Mouse (Mus musculus) adrenal gland, postnatal 14 days (tissue): ENCODE results near the gene Fnip1. TPM values are rescaled to one million over a fixed set of nuclear protein-coding genes. Genes with fewer than 3 reads are reported as not detected.

Experiments used
- DNase-seq: peaks from one replicate; pipeline ENCODE4 v3.0.0; 2021; ENCODE audit warnings: mixed read lengths
- total RNA-seq: library from RNA; stranded (reverse); gene quantifications from 2 replicates; pipeline ENCODE4 v1.2.3, GENCODE M21; 2021

The Fnip1 gene
- total RNA-seq, 1 experiment from 2014 or later = 27.8 TPM

DNA sequence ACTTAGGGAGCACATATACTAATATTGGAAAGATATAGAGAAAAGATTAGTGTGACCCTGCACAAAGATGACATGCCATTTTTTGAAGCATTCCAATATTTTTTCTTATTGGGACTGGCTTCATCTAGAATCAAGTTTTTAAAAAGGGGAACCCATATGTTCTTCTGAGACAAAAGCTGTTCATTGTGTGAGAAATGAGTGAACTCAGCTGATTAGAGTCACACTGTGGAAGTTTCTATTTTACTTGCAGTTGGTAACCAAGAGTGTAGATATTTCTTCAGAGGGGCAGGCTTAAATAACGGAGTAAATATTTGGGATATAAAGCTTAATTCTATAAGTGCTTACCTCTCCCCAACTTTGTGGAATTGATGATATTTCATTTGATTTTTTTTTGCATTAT, 20.2 kb downstream of the Fnip1 start:
- no peak for DNase-seq

DNA sequence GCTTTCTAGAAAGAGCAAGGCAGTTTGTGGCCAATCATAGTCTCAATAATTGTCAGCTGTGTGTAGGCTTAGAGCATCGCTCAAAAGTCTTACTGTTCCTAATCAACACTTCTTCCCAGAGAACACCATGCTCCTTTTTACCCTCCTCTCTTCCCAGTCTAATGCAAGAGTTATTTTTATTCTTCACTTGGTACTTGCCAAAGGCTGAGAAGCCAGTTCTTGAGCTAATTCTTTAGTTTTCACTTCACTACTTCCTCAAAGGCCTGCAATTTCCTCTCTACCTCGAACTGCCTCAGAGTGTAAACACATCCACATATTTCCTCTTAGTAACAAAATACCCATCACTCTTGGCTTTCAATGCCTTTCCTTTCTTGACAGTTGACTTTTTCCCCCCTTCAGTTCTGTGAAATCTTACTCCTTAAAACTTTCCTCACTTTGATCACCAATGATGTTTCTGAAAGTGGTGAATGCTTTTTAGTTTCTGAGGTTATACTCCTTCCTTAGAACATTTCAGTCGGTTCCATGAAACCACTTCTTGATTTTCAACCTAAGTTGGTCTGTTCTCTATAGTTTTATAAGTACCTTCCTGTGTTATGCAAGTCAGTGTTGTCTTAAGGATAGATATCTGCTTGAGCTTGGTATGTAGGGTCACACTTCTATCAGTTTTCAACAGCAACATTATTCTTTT, 26.7 kb downstream of the Fnip1 start:
- DNase-seq = no peak

DNA sequence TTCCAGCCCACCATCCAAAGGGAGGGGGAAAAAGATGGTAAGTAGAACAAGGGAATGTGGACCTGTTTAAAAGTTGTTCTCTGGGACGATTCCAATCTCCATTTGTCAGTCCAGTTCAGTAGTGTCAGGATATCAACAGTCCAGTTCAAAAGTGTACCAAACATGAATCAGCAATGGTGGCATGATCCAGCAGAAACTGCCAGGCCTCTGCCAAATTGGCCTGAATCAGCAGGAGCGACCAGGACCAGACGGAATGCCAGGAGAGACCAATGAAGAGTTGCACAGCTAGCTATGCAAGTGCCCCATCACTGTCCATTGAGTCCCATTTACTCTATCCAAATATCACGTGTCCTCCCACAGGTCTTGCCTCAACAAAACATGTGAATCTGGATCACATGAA, 34.2 kb downstream of the Fnip1 start:
- DNase-seq = no peak

DNA sequence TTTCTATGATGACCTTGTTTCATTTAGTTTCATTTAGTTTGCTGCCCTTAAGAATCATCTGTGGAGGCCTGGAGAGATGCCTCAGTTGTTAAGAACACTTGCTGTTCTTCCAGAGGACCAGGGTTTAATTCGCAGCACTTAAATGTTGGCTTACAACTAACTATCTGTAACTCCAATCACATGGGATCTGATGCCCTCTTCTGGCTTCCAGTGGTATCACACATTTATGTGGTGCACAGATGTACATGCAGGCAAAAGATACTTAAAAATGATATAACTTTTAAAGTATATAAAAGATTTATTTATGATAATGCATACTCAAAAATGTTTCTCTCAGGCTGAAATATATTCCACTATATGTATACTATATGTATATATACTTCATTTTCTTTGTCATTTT, 40.4 kb downstream of the Fnip1 start:
- no peak for DNase-seq

DNA sequence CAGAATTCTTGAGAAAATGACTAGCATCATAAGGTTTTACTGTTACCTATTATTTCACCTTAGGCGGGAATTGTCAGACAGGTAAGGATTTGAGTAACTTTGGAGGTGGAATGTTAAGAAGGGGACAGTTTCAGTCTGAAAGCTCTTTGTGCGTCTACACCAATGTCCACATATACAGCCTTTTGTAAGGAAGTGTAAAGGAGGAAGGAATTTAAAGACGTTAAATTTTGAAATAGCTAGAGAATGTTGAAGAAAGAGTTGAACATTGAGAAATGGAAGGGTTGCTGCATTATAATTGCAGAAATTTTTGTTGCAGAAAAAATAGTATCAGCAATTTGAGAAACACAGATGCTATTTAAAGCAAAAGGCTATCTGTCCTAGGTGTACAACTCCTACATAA, 48.0 kb downstream of the Fnip1 start:
- no peak for DNase-seq

DNA sequence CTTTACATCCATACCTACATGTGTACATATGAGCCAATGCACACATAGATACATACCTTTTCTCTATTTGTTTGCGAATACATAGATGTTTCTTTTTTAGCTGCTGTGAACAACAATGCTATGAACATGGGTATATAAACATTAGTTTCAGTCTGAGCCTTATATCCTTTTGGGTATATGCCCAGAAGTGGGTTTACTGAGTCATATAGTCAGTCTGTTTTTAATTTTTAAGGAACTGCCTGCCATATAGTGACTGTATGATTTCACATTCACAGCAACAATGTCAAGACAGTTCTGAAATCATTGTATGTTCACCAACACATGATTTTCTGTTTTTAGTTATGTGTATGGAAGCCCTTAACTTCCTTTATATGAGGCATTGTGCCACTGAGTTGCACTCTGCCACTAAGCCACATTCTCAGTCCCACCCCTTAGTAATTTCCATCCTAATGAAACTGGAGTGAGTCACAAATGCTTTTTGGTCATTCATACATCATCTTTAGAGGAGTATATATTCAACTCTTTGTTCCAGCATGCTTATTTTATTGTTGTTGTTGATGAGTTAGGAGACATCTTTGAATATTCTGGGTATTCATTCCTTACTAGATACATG, 54.1 kb downstream of the Fnip1 start:
- no peak for DNase-seq

DNA sequence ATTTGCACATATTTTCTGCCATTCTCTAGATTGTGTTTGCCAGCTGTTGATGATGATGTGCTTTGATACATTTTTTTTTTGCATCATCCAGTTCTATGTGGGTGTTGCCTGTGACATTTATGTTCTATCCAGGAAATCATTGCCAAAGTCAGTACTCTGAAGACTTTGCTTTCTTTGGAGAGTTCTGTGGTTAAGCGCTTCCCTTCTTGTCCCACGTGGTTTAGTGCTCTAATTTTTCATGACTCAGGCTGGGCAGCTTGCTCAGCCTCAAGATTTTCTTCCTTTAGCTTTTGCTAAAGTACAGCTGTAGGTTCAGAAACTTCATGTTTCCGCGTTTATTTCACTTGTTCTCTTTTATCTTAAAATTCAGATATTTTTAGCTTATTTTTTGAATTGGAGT, 54.6 kb downstream of the Fnip1 start:
- DNase-seq = no peak

DNA sequence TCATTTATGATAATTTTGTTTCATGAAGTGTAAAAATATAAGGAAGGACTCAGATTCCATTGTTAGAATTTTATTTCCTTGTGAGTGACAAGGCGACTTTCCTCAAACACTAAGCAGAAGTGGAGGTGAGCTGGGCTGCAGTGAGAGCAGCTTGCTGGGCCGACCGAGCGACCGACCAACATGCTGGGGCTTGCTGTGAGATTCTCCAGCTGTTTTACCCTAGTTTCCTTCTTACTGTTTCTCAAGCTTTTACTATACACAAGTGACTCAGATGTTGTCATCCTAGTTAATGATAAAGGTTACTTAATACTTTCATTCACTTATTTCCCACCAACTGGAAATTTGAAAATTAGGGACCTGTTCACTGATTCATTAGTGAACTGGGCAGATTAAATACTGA, 61.8 kb downstream of the Fnip1 start:
- no peak for DNase-seq

DNA sequence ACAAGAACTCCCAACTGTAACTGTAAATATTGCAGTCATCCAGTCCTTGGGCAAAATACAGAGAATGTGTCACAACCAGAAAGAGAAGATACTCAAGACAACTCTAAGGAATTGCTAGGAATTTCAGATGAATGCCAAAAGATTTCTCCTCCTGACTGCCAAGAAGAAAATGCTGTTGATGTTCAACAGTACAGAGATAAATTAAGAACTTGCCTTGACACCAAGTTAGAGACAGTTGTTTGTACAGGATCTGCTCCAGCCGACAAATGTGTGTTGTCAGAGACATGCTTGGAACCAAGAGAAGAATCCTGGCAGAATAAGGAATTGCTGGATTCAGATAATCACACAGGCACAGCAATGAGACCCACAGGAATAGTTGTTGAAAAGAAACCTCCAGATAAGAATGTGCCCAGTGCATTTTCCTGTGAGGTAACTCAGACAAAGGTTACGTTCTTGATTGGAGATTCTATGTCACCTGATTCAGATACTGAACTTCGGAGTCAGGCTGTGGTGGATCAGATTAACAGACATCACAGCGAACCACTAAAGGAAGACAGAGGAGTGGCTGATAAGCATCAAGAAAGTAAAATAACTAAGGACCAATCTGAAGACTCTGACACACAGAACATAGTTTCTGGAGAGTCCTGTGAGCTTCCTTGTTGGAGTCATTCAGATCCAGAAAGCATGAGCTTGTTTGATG, 64.7 kb downstream of the Fnip1 start:
- DNase-seq = no peak

DNA sequence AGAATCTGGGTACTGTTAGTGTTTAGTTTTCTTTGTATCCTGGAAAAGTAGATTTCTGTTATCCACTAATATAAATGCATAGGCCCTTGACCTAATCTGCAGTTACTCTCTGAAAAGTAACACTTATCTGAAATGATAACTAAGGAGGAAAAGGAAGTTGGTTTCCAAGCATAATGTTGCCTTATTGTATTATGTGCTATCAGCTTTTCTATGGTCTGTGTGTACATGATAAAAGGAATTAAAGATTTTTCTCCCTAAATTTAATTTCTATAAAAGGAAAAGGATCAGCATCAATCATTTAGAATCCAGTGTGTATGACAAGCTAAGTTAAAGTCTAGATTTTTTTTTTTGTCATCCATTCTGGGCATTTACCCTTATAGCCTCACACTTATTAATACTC, 75.6 kb downstream of the Fnip1 start:
- DNase-seq = no peak

DNA sequence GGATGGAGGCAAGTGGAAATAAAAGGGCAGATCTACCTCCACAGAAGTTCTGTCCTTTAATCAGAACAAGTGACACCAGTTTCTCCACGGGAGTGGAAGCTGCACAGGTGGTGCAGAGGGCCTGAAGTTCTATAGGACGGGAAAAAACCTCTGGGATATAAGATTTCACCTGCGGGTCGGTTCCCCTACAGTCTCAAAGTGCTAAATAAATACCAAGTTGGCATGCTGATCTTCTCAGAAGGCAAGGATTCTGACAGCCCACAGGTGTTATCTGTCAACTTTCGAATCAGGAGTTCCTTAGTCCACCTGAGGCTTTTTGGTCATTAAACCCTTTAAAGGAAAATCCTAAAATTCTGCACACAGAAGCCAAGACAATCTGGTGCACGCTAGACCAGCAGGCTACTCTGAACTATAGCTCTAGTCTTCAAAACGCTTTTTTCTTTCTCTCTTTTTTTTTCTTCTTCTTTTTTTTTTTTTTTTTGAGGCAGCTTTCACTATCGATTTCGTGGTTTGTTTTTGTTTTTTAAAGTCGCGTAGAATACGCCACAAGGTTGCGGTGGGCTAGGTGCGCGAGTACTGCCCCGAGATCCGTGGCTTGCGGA, 84.0 kb downstream of the Fnip1 start:
- no peak for DNase-seq

DNA sequence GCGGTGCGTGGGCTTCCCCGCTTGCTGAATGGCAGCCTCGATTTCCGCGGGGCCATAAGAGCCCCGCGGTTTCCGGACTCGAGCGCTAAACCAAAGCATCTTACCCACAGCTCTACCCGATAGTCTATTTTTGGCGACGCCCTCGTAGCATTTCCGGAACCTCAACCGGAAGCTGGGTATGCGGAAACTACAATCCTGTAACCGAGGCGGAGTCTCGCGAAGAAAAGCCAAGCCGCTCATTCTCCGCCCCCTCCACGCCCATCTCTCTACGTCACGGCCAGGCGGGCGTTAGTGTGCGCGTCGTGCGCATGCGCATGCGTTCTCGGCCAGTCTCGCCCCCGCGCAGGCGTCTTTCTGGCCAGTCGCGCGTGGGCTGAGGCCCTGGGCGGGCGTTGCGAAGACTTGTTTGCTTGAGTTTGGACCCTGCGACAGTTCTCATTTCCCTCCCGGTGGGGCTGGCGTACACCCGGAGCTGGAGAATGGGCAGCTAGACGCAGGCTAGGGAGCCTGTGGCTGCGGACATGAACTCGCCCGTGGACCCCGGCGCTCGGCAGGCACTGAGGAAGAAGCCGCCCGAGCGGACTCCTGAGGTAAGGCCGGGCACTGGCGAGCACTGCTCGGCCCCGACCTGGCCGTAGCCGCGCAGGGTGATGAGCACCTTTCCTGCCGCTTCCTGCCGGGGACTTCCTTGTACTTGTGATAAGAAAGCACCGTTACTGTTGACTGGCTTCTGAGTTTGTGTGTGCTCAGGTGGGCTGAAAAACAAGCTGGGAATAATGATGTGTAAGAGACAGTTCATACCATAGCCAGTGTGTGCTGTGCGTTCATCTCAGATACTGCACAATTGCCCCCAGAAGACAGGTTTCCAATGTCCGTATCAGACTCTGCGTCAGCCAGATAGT, 84.8 kb downstream of the Fnip1 start, which contains the start of gene Rapgef6:
Gene Rapgef6, plus strand, starts transcription at position 319 of the 902 bp plus-strand sequence.
- DNase-seq = peak; percentile 99

DNA sequence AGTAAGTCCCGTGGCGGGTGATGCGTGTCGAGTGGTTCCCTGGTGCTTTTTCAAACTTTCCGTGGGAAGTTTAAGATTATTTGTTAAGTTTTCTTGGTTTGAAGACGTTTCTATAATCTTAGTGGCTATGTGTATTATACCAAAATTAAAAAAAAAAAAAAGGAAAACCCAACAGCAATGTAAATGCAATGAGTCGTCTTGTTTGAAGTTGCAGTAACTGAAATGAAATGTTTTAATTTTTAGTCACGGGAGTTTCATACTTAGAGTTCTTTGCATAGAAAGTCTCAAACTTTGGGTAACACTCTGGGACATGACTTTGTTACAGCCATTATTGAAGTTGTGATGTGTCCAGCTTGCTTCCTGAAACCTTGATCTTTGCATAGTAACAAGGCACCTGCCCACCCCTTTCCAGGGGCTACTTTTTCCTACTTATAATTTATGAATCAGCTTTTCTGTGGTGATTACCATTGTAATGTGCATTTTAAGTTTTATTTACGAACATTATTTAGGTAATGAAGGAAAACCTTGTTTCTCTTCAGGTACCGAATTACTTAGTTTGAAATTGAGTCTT, 85.5 kb downstream of the Fnip1 start:
- no peak for DNase-seq

DNA sequence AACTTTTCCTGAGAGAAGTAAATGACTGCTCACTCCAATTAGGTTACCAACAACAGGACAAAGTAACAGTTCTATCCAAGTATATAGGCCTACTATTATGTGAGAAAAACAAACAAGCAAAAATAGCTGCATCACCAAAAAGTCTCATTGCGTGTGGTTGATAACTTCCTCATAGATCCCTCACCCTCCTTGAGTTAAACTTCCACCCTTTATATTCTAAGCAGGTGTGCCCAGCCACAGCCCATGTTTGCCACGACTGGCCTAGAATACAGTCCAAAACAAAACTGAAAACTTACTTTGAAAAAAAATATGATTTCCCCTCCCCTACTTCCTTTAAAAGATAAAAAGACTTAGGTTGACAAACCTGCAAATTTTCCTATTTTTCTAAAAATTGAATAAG, 90.0 kb downstream of the Fnip1 start:
- no peak for DNase-seq

DNA sequence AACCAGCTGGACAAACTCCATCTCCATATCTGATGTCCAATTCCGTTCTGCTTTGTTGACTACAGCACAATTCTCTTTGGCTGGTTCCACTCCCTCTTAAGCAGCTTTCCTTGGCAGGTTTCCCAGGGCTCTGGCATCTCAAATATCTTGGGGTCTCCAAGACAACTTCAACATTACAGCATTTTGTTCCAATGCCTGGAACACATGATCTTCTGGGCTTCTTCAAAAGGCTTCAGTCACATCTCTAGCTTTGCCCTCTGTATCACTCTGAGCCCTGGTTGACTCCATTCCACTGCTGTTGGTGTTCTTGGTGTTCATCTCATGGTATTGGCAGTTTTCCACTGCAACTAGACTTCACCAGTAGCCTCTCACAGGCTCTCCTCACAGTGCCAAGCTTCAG, 92.4 kb downstream of the Fnip1 start:
- peak; percentile 19 for DNase-seq

DNA sequence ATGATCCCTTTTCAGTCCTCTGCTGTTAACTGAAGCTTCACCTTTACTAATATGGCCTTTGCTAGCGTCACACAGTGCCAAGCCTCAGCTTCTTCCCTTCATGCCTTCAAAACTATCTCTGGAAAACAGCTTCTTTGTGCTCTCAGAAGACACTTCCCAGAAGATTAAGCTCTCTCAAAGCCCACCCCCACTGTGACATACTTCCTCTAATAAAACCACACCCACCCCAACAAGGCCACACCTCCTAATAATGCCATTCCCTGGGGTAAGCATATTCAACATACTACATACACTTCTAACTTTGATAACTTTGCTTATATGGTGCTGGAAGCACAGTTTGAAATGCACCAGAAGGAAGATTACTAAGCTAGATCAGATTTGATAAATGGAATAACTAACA, 92.9 kb downstream of the Fnip1 start:
- no peak for DNase-seq

DNA sequence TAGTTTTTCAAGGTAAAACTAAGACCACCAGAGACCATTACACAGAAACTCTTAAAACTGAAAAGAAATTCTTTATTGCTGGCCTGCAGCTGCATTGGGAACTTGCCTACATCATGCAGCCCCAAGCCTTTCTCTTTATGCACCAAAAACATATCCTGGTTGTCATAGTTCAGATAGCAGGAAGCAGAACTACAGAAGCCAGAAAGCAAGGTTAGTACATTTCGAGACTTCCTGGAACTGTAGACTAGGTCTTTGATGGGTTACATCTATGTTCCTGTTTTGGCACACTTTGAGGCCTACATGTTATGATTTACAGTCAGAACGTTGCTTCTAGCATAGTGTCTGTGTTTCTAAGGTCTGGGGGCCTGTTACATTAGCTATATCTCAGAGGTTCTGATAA, 95.8 kb downstream of the Fnip1 start:
- DNase-seq = no peak

DNA sequence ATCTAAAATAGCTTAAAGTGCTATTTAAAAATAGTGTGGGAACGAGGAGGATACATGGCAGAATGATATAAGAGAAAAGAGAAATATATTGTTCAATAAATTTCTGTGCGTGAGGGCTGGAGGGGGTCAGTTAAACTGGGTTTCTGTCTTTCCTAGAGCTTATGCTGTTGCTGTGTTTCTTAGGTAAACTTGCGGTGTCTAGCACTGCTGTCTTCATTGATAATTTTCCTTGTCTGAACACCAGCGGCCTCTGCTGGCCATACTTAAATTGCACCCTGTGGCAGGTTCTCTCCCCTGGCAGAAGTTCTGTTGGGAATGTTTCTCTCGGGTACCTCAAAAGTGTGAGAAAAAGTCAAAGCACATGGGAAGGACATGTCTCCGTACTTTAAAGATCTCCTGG, 96.9 kb downstream of the Fnip1 start:
- peak; percentile 81 for DNase-seq

DNA sequence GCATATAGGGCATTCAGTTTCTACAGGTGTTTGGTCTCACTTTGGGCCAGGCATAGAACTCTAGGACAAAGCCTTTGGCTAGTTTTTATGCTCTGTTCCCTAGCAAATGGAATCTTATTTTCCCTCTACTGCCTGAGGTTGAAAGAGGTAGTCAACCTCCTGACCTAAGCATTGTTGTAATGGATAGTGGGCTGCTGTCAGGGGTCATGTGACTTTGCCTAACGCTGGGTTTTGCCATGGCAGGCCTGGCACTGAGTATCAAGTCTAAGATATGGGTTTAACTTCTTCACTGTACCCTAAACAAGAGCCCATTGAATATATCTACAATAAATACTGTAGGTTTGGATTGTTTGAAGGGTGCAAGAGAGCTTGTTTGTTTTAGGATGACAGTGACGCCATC, 101.0 kb downstream of the Fnip1 start:
- DNase-seq = no peak

DNA sequence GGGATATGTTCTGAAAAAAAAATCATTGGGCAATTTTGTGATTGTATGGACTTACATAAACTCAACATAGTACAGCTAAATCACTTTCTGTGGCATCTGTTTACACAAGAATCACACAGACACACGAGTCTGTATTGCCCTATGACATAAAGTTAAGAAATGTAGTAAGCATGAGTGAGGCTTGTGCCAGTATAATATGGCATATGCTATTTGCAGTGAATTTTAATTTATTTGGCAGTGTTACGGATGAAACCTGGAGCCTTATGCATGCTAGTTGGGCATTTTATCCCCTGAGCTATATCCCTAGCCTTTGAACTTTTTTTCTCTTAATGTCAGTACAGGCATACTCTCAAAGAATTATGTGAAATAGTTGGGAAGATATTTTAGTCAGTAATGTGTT, 101.5 kb downstream of the Fnip1 start:
- no peak for DNase-seq

DNA sequence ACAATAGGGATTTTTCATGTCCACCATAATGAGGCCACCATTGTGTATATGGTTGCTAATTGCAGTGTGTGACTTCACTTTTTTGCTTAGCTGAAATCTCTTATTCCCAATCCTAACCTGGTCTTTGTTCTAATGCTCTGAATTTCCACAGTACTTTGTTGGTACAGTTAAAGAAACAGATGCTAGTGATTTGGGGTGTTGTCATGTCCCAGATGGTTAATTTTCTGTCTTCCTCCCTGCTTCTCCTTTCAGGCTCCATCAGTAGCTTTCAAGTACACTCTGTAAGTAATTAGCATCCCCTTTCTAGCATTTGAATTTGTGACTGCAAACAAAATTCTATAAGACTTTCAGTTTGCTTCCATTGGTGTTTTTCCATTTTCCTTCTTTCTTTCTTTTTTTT, 102.3 kb downstream of the Fnip1 start:
- no peak for DNase-seq

DNA sequence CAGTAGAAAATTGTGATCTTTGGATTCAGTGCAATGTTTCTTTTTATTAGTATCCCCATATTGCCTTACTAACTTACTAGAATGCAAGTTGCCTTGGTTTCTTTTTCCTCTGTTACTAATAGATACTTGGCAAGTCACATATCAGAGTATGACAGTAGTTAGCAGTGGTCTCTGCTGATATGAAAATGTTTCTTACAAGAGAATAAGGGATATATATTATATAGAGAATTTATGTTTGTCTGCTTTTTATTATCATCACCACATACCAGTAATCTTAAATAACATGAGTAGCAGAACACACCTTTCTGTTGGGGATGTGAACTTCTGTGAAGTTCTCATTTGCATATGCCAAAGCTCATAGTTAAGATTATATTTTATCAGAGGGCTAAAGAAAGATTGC, 104.4 kb downstream of the Fnip1 start:
- no peak for DNase-seq
